Mouse (Mus musculus): ENCODE measurements around the gene Nup153. TPM values are rescaled to one million over a fixed set of nuclear protein-coding genes. Genes with fewer than 3 reads are reported as not detected.

The Nup153 gene
- polyA plus RNA-seq (2016; fragmentation: Nextera tagmentation; extraction: Ambion mirVana), result 37.6 and 39.7 TPM in 2 replicates

DNA sequence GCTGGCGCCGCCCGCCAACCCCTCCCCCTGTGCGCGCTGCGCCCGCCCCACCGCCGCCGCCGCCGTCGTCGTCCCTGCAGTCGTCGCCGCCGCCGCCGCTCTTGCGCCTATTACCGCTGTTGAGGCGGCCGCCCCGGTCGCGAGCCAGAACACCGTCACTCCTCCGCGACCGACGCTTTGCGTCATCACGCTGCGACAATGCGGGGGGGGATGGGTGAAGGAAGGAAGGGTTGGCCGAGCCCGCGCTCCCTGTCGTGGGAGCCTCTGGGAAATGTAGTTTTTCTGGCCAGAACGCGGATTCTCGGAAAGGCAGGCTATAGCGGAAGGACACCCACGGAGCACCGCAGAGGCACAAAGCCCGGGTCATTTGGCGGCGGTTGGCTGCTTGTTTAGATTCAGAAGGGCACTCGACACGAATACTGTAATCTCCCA, at the start of gene Nup153:
Gene Nup153 (minus strand): TSS at position 104 of the 432 bp plus-strand sequence.
- H3K27ac ChIP-seq, result peak within 1 kb of the TSS; percentile 97
- H3K4me3 ChIP-seq, result peak within 1 kb of the TSS; percentile 94
- DNase-seq (ENCODE audit: low spot score), result peak; percentile 100
- WGBS, result under 1% methylated on average over 51 of the region's 51 CpGs
- H3K9me3 ChIP-seq (replicated peaks), result no peaks in the 10 kb centered on the region
- H3K27me3 ChIP-seq (ENCODE audit: low read depth, poor library complexity, severe bottlenecking), result no peaks in the 10 kb centered on the region
- peaks cover 17% of the 10 kb centered on the region for H3K4me1 ChIP-seq
- no peaks in the 10 kb centered on the region for H3K36me3 ChIP-seq

GRCm38 (mm10) chr13:46777461-46777860, 49.7 kb upstream of the Nup153 start:
- no peak overlapping the region for H3K27ac ChIP-seq
- H3K4me1 ChIP-seq, result peaks cover 12% of the 10 kb centered on the region
- no peak for DNase-seq (ENCODE audit: low spot score)
- no peaks in the 10 kb centered on the region for H3K27me3 ChIP-seq (ENCODE audit: low read depth, poor library complexity, severe bottlenecking)
- H3K4me3 ChIP-seq, result no peak overlapping the region
- peaks cover 43% of the 10 kb centered on the region for H3K36me3 ChIP-seq
- H3K9me3 ChIP-seq (replicated peaks), result no peaks in the 10 kb centered on the region
- 93% methylated on average over 3 of the region's 3 CpGs for whole genome bisulfite sequencing

DNA sequence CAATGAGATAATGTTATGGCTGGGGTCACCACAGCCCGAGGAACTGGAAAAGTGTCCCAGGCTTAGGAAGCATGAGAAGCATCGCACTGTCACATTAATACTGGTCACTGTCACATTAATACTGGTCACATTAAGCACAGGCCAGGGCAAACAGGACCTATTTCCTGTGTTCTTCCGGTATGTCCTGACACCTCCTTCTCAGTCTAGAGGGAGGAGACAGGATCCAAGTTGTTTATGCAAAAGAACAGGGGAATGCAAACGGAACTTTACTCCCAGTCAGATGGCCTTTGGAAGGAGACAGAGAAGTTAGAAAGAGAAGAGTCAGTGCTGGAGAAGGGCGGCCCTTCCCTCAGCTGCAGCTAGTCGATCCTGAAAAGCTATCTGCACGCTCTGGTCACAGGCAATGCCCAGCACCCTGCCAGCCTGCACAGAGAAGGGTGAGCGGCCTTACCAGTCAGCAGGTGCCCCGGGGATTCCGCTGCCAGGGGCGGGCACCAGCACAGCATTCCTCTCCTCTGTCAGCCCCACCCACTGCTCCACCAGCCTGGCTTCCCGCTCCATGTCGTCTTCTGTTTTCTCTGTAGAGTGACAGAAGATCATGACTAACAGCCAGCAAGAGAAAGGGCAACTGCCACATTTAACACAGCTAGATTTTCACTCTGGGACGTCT, 49.0 kb upstream of the Nup153 start:
- 77% methylated on average over 14 of the region's 14 CpGs for WGBS
- Histone ChIP-seq H3K36me3 (peaks cover 50% of the 10 kb centered on the region), H3K4me1 (peaks cover 12% of the 10 kb centered on the region), H3K4me3 (no peak overlapping the region), H3K27me3 (ENCODE audit: low read depth, poor library complexity, severe bottlenecking) (no peaks in the 10 kb centered on the region), H3K9me3 (replicated peaks) (no peaks in the 10 kb centered on the region), H3K27ac (no peak overlapping the region)
- no peak for DNase-seq (ENCODE audit: low spot score)

- Histone ChIP-seq H3K36me3 (peaks cover 60% of the 10 kb centered on the region), H3K4me1 (peaks cover 7% of the 10 kb centered on the region), H3K27ac (no peak overlapping the region), H3K4me3 (no peak overlapping the region), H3K27me3 (ENCODE audit: low read depth, poor library complexity, severe bottlenecking) (no peaks in the 10 kb centered on the region), H3K9me3 (replicated peaks) (no peaks in the 10 kb centered on the region)
- WGBS, result 88% methylated on average over 5 of the region's 5 CpGs
- no peak for DNase-seq (ENCODE audit: low spot score)
Observed at GRCm38 (mm10) chr13:46774998-46775397, 47.3 kb upstream of the Nup153 start.

- WGBS, result 98% methylated on average over 13 of the region's 13 CpGs
- Histone ChIP-seq H3K9me3 (replicated peaks) (no peaks in the 10 kb centered on the region), H3K36me3 (peaks cover 79% of the 10 kb centered on the region), H3K27ac (no peak overlapping the region), H3K4me1 (no peaks in the 10 kb centered on the region), H3K27me3 (ENCODE audit: low read depth, poor library complexity, severe bottlenecking) (no peaks in the 10 kb centered on the region), H3K4me3 (no peak overlapping the region)
- DNase-seq (ENCODE audit: low spot score), result no peak
Observed at GRCm38 (mm10) chr13:46772581-46772980, 44.8 kb upstream of the Nup153 start.

DNA sequence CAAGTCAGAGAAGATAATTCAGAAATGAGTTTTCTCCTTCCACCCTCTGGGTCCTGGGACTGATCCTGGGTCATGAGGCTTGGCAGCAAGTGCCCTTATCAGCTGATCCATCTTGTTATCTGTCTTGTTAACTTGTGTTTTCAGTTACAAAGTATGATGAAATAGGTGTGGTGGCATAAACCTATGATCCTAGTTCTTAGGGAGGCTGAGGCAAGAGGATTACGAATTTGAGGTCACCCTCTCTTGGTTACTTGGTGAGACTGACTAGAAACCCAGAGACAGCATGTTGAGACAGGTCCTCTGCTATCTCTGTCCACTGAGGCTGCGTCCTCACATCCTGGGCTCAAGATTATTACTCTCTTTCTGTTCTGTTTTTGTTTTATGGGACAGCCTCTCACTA, 37.6 kb upstream of the Nup153 start:
- Histone ChIP-seq H3K36me3 (peaks cover 76% of the 10 kb centered on the region), H3K4me3 (no peak overlapping the region), H3K4me1 (peaks cover 6% of the 10 kb centered on the region; the same call in 1 of the 2 replicates), H3K27ac (no peak overlapping the region), H3K27me3 (ENCODE audit: low read depth, poor library complexity, severe bottlenecking) (no peaks in the 10 kb centered on the region), H3K9me3 (replicated peaks) (no peaks in the 10 kb centered on the region)
- DNase-seq (ENCODE audit: low spot score), result no peak
- 78% methylated on average over 2 of the region's 2 CpGs for WGBS

DNA sequence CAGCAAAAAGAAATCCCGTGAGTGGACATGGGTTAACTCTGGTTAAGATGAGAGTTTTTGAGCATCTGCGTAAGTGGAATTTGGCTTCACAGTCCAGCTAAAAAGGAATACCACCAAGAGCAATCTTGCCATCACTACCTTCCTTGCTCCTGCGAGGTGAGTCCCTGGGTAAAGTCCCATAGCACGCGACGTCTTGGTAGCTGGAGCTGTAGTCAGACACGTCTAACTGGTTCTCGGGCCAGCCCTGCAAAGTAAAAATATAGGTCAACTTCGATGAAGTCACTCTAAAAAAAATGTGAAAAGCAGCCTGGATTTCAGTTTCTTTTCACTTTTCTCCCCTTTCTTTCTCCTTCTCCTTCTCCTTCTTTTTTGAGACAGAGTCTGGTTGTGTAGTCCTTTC, 35.5 kb upstream of the Nup153 start:
- 89% methylated on average over 9 of the region's 9 CpGs for WGBS
- no peaks in the 10 kb centered on the region for H3K27me3 ChIP-seq (ENCODE audit: low read depth, poor library complexity, severe bottlenecking)
- H3K4me3 ChIP-seq, result no peak overlapping the region
- peaks cover 73% of the 10 kb centered on the region for H3K36me3 ChIP-seq
- no peak for DNase-seq (ENCODE audit: low spot score)
- no peak overlapping the region for H3K27ac ChIP-seq
- H3K9me3 ChIP-seq (replicated peaks), result no peaks in the 10 kb centered on the region
- peaks cover 6% of the 10 kb centered on the region; the same call in 1 of the 2 replicates for H3K4me1 ChIP-seq

DNA sequence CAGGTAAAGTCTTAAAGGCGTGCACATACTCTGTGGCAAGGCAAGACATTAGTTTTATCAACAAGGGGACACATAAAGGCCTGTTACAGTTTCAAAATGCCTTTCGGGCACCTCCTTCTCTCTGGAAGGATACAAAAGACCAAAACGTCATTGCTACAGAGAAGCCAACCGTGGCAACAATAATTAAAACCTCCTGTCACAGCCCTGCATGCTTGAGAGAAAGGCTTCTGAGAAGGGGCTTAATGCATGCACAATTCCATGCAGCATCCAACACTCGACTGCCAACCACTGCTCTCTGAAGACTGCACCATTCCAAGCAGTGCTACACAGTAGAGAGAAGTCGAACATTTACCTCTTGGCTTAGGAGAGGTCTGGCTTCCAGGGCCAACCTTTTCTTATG, 33.2 kb upstream of the Nup153 start:
- Histone ChIP-seq H3K36me3 (peaks cover 61% of the 10 kb centered on the region), H3K27me3 (ENCODE audit: low read depth, poor library complexity, severe bottlenecking) (no peaks in the 10 kb centered on the region), H3K9me3 (replicated peaks) (no peaks in the 10 kb centered on the region), H3K4me1 (peaks cover 6% of the 10 kb centered on the region; the same call in 1 of the 2 replicates), H3K4me3 (no peak overlapping the region), H3K27ac (no peak overlapping the region)
- DNase-seq (ENCODE audit: low spot score), result no peak
- WGBS, result 60% methylated on average over 6 of the region's 6 CpGs

DNA sequence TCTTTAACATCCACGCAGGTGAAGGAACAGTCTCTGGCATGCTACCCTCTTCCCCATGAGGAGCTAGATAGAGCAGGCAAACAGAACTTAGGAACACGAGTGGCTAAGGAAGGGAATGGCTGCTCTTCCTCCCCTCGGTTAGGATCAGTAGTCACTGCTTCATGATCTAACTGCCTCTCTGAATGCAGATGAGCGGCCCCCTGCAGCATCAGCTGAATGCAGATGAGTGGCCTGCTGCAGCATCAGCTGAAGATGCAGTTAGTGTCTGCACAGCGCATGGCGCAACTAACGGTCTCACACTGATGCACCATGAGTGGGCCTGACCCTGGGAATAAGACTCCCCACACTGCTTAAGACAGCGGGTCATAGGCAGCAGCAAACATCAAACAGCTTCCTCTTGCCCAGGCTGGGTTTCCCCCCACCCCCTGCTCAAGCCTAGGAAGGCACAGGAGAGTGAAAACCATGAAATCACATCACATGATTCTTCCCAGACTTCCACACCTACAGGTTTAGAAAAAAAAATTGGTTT, 31.6 kb upstream of the Nup153 start:
- DNase-seq (ENCODE audit: low spot score), result no peak
- no peak overlapping the region for H3K4me3 ChIP-seq
- H3K9me3 ChIP-seq (replicated peaks), result no peaks in the 10 kb centered on the region
- H3K27ac ChIP-seq, result no peak overlapping the region
- H3K4me1 ChIP-seq, result peaks cover 6% of the 10 kb centered on the region; the same call in 1 of the 2 replicates
- H3K27me3 ChIP-seq (ENCODE audit: low read depth, poor library complexity, severe bottlenecking), result no peaks in the 10 kb centered on the region
- peaks cover 51% of the 10 kb centered on the region for H3K36me3 ChIP-seq
- 84% methylated on average over 8 of the region's 8 CpGs for WGBS

DNA sequence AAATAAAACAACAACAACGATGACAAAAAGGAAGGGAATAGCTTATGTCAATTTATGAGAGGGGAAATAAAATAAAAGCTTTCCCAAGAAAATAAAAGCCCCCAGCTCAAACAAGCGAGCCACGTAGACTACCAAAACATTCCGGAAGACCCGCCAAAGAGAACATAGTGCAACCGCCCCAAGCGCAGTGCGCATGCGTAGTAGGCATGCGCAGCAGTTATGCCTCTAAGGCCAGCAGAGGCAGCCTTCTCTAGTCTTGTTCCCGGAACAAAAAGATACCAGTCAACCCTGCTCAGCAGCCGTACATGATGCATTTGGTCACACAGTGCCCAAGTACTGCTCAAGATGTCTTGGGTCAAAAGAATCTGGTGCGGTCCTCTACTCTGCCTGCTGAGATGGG, 30.9 kb upstream of the Nup153 start:
- Histone ChIP-seq H3K27ac (no peak overlapping the region), H3K36me3 (peaks cover 47% of the 10 kb centered on the region)

GRCm38 (mm10) chr13:46757946-46758345, 30.2 kb upstream of the Nup153 start:
- Histone ChIP-seq H3K27ac (no peak overlapping the region), H3K4me3 (no peak overlapping the region), H3K27me3 (ENCODE audit: low read depth, poor library complexity, severe bottlenecking) (no peaks in the 10 kb centered on the region), H3K36me3 (peaks cover 43% of the 10 kb centered on the region), H3K4me1 (peaks cover 6% of the 10 kb centered on the region; the same call in 1 of the 2 replicates), H3K9me3 (replicated peaks) (no peaks in the 10 kb centered on the region)
- WGBS, result 90% methylated on average over 7 of the region's 7 CpGs
- DNase-seq (ENCODE audit: low spot score), result no peak

More for the DNA sequence above, 30.9 kb upstream of the Nup153 start:
- Histone ChIP-seq H3K27me3 (ENCODE audit: low read depth, poor library complexity, severe bottlenecking) (no peaks in the 10 kb centered on the region), H3K9me3 (replicated peaks) (no peaks in the 10 kb centered on the region), H3K4me1 (peaks cover 6% of the 10 kb centered on the region; the same call in 1 of the 2 replicates), H3K4me3 (no peak overlapping the region)
- DNase-seq (ENCODE audit: low spot score), result no peak
- 95% methylated on average over 13 of the region's 13 CpGs for WGBS

DNA sequence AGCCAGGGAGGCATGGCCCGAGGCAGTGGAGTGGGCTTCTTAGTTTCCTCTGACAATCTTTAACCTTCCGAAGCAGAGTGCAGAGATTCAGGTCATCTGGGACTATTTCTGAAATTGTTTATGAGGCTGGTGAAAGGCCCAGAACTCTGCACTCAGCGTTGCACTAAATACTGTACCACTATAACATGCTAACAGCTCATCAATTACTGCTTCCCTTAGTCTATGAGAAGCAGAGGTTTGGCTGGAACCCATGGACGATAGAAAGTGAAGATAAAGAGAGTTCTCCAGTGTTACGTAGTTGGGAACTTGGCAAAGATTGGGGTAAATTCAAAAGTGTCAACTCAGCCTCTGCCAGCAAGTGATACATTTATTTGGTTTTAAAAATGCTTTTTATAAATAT, 25.6 kb upstream of the Nup153 start:
- H3K27ac ChIP-seq, result no peak overlapping the region
- H3K36me3 ChIP-seq, result peaks cover 30% of the 10 kb centered on the region
- H3K9me3 ChIP-seq (replicated peaks), result no peaks in the 10 kb centered on the region
- no peaks in the 10 kb centered on the region for H3K4me1 ChIP-seq
- H3K4me3 ChIP-seq, result no peak overlapping the region
- WGBS, result 87% methylated on average over 5 of the region's 5 CpGs
- no peak for DNase-seq (ENCODE audit: low spot score)
- no peaks in the 10 kb centered on the region for H3K27me3 ChIP-seq (ENCODE audit: low read depth, poor library complexity, severe bottlenecking)

DNA sequence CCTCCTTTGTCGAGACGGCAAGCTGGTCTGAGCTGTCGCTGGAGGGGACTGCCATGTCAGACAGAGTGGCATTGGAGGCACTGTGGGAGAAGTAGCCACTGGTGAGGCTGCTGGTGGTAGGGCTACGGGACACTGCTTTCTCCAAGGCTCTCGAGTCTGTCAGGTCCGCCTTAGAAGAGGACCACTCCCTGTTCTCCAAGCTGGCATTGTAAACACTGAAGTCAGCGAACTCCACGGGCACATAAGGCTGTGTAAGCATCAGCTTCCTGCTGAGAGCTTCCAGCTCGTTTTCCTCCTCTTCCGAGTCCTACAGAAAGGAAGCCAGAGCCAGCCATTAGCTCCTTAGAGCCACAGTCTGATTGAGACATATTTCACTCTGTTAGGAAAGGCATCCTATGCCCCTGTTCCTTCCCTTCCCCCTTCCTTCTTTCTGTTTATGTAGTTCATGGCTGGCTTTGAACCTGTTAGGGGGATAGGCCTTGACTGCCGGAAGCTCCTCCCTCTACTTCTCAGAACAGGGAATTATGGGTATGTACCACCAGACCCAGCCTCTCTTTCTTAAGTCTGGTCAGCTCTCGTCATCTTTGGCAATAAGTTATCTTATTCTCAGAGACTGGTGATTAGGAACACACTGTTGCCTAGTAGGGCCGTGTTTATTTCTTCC, 25.0 kb upstream of the Nup153 start:
- H3K36me3 ChIP-seq, result peaks cover 27% of the 10 kb centered on the region
- H3K27ac ChIP-seq, result no peak overlapping the region
- no peak overlapping the region for H3K4me3 ChIP-seq
- no peaks in the 10 kb centered on the region for H3K27me3 ChIP-seq (ENCODE audit: low read depth, poor library complexity, severe bottlenecking)
- no peaks in the 10 kb centered on the region for H3K4me1 ChIP-seq
- 87% methylated on average over 13 of the region's 13 CpGs for WGBS
- no peak for DNase-seq (ENCODE audit: low spot score)
- no peaks in the 10 kb centered on the region for H3K9me3 ChIP-seq (replicated peaks)

All from limb, embryonic 10.5 days (tissue).